Mouse (Mus musculus): ENCODE measurements at regions not wholly inside any gene's neighbourhood (a gene's known extent, or its start where the extent isn't known, plus 50 kb on each side); places are given as distances from the start of the nearest gene placed in this dataset.

GRCm38 (mm10) chr1:48943826-48944225 lies 1956.6 kb upstream of the Tmeff2 start:
- no peak for TF ChIP-seq CTCF (IDR thresholded peaks at IDR 0.05; ENCODE audit: borderline replicate concordance, extremely low read depth, insufficient read depth, insufficient read length)
- no peak for TF ChIP-seq POLR2A (IDR thresholded peaks at IDR 0.05; ENCODE audit: borderline replicate concordance, extremely low read depth, insufficient read depth, insufficient read length, poor library complexity, severe bottlenecking)
